Mouse (Mus musculus) heart, embryonic 13.5 days (tissue): Measurements from ENCODE around the gene Klhl41. TPM values are rescaled to one million over a fixed set of nuclear protein-coding genes. Genes with fewer than 3 reads are reported as not detected.

Experiments used
- ATAC-seq: fragments of 200-750 bp; cut with Nextera tagmentation; 2 replicates; pipeline ENCODE4 v1.8.0; 2017; ENCODE audit warnings: moderate TSS enrichment; ENCODE audit not compliant: insufficient number of reproducible peaks, low FRiP score, low TSS enrichment; ENCODE audit errors: extremely low read depth
- H3K27ac ChIP-seq: fragments of 300-500 bp; sonication (generic); replicated peaks from 2 replicates; pipeline ENCODE4 v1.5.1; 2015; ENCODE audit warnings: moderate library complexity, mild to moderate bottlenecking, inconsistent platforms
- H3K27me3 ChIP-seq: fragments of 300-500 bp; sonication (generic); replicated peaks from 2 replicates; pipeline ENCODE4 v1.6.1; 2015; ENCODE audit warnings: mild to moderate bottlenecking, inconsistent platforms
- H3K36me3 ChIP-seq: fragments of 300-500 bp; sonication (generic); 2 replicates; pipeline ENCODE4 v1.6.1; 2015; ENCODE audit warnings: mild to moderate bottlenecking, inconsistent platforms
- H3K4me1 ChIP-seq: fragments of 300-500 bp; sonication (generic); 2 replicates; pipeline ENCODE4 v1.6.1; 2015; ENCODE audit warnings: inconsistent platforms
- H3K4me2 ChIP-seq: fragments of 300-500 bp; sonication (generic); 2 replicates; pipeline ENCODE4 v1.6.1; 2015; ENCODE audit warnings: inconsistent platforms, mild to moderate bottlenecking, moderate library complexity
- H3K4me3 ChIP-seq: fragments of 300-500 bp; sonication (generic); 2 replicates; pipeline ENCODE4 v1.5.1; 2015; ENCODE audit warnings: moderate library complexity, mild to moderate bottlenecking, inconsistent platforms
- H3K9ac ChIP-seq: fragments of 300-500 bp; sonication (generic); 2 replicates; pipeline ENCODE4 v1.6.1; 2015; ENCODE audit warnings: inconsistent platforms, mild to moderate bottlenecking, moderate library complexity
- H3K9me3 ChIP-seq: fragments of 300-500 bp; sonication (generic); 2 replicates; pipeline ENCODE4 v1.6.1; 2016; ENCODE audit warnings: inconsistent platforms
- WGBS: fragments of 180-500 bp; shearing (Covaris S2); methylation state at CpG from one replicate; pipeline ENCODE4 v1.1.7; 2015; ENCODE audit warnings: mixed read lengths; 5-methylcytosine and 5-hydroxymethylcytosine counted together
- polyA plus RNA-seq: library from polyadenylated mRNA; unstranded; fragments of >200 nt; fragmentation: Nextera tagmentation; extraction: Ambion mirVana; gene quantifications from 2 replicates; pipeline ENCODE4 v1.2.1, GENCODE M21; 2015

Klhl41 gene
- polyA plus RNA-seq, 1 experiment from 2014 or later, result 14.2 TPM

DNA sequence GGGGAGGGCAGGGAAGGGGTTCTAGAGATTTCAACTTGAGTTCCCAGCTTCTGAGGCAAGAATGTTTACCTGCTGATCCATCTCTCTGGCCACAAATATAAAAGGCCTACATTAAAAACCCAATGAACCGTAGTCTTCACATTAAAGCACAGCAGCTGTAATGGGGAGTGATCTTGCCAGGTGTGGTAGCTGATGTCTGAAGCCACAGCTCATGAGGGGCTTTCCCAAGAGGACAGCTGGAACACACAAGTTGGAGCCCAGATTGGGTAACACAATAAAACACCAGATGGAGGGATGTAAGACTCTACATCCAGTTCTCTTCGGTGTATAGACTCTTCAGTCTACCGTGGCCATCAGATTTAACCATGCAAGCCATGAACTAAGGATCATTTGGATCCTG, 14.6 kb downstream of the Klhl41 start:
- H3K4me1 ChIP-seq, result no peaks in the 10 kb centered on the region
- H3K27me3 ChIP-seq, result no peaks in the 10 kb centered on the region
- H3K4me2 ChIP-seq, result no peak overlapping the region
- H3K27ac ChIP-seq, result no peak overlapping the region
- H3K4me3 ChIP-seq, result no peak overlapping the region
- H3K9ac ChIP-seq, result no peak overlapping the region
- peaks cover 69% of the 10 kb centered on the region for H3K36me3 ChIP-seq
- WGBS, result 93% methylated on average over 3 of the region's 3 CpGs
- ATAC-seq, result no peak
- no peaks in the 10 kb centered on the region for H3K9me3 ChIP-seq

DNA sequence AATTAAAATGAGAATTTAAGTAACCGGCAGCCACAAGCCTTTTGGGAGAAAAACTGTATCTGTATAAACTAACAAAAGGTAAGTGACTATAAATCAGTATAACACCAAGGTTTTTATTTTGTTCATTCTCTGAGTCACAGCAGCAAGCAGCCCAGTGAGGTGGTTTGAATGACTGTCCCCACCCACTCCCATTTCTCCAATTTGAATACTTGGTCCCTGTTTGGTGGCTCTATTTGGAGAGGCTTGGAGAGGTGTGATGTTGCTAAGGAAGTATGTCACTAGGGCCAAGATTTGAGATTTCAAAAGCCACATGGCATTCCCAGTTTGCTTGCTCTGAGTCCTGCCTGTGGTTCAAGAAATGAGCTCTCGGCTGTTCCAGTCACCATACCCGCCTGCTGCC, 20.3 kb downstream of the Klhl41 start:
- ATAC-seq, result no peak
- Histone ChIP-seq H3K4me1 (no peaks in the 10 kb centered on the region), H3K4me2 (no peak overlapping the region), H3K27ac (no peak overlapping the region), H3K9me3 (peaks cover 2% of the 10 kb centered on the region; the same call in 1 of the 2 replicates), H3K4me3 (no peak overlapping the region), H3K27me3 (no peaks in the 10 kb centered on the region), H3K36me3 (peaks cover 91% of the 10 kb centered on the region), H3K9ac (no peak overlapping the region)
- WGBS, result 89% methylated on average over 3 of the region's 3 CpGs

DNA sequence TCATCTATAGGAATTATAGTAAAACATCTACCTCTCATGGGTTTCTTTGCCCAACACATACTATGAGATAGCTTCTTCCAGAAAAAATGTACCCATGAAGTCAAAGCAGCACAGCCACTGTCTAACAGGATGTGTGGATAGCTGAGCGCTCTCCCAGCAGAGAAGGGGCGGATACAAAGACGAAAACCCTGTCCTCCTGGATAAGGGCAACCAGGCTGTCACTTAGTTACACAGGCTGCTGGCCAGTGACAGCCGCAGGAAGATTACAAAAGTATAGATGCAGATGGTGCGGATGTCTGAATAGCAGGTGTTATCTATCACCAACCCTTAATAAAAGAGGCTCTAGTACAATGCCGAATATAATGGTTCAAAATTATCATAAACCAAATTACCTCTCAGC, 20.9 kb downstream of the Klhl41 start:
- Histone ChIP-seq H3K9ac (no peak overlapping the region), H3K36me3 (peaks cover 92% of the 10 kb centered on the region), H3K4me2 (no peak overlapping the region), H3K27me3 (no peaks in the 10 kb centered on the region), H3K27ac (no peak overlapping the region), H3K4me1 (no peaks in the 10 kb centered on the region), H3K4me3 (no peak overlapping the region), H3K9me3 (peaks cover 2% of the 10 kb centered on the region; the same call in 1 of the 2 replicates)
- 84% methylated on average over 6 of the region's 6 CpGs for WGBS
- no peak for ATAC-seq

DNA sequence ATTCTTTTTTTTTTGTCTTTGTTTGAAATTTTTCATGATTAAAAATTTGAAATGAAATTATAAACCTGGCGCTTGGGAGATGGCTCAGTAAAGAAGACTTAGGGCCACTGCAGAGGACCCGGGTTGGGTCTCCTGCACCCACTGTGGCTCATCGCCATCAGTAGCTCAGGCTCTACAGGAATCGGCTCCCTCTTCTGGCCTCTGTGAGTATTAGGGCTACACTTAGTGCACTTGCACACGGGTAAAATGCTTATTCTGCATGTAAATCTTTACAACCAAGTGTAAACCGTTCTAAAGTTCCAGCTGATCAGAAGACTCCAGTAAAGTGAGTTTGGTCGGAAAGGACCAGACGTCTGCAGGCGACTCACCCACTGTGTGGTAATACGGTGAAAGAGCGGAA, 23.6 kb downstream of the Klhl41 start:
- Histone ChIP-seq H3K9me3 (peaks cover 2% of the 10 kb centered on the region; the same call in 1 of the 2 replicates), H3K4me2 (no peak overlapping the region), H3K27ac (no peak overlapping the region), H3K36me3 (peaks cover 92% of the 10 kb centered on the region), H3K9ac (no peak overlapping the region), H3K4me3 (no peak overlapping the region), H3K4me1 (no peaks in the 10 kb centered on the region), H3K27me3 (no peaks in the 10 kb centered on the region)
- no peak for ATAC-seq
- 91% methylated on average over 11 of the region's 11 CpGs for WGBS

DNA sequence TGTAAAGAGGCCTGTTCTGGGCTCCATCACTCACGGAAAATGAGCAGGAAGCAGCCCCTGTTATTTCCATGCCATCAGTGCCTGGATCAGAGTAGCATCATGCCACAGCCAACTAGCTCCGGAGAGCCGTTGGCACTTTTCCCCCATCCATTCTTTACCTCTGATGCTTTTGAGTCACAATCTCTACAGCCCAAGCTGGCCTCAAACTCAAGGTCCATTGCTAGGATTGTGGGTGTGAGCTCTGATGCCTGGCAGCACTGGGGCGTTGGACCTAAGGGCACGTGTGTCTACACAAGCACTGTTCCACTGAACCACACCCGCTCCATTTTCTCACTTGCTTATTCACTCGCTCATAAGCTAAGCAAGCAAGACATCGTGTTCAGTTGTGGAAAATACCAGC, 30.5 kb downstream of the Klhl41 start:
- no peak overlapping the region for H3K27ac ChIP-seq
- H3K9me3 ChIP-seq, result no peaks in the 10 kb centered on the region
- 92% methylated on average over 8 of the region's 8 CpGs for WGBS
- peaks cover 88% of the 10 kb centered on the region for H3K36me3 ChIP-seq
- no peak overlapping the region for H3K9ac ChIP-seq
- ATAC-seq, result no peak
- H3K4me3 ChIP-seq, result no peak overlapping the region
- H3K27me3 ChIP-seq, result no peaks in the 10 kb centered on the region
- H3K4me2 ChIP-seq, result no peak overlapping the region
- H3K4me1 ChIP-seq, result no peaks in the 10 kb centered on the region

DNA sequence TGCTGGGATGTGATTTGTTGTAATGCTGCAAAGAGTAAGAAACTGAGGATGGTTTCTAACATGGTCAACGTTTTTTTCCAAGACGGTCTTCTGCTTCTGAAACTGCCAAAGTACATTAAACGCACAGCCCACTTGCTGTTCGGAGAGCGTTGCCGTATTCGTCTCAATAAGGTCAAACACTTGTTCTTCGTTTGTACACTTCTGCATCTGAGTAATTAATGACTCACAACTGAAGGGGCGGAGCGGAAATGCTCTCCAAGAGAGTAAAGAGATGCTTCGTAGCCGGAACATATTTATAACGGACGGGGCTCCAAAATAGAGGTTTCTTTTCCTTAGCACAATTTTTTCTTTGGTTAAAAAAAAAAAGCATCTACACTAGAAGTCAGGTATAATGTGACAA, 42.3 kb downstream of the Klhl41 start:
- no peaks in the 10 kb centered on the region for H3K9me3 ChIP-seq
- ATAC-seq, result no peak
- peak overlapping the region; percentile 91 for H3K4me3 ChIP-seq
- H3K4me2 ChIP-seq, result peak overlapping the region; percentile 80
- peaks cover 10% of the 10 kb centered on the region; the same call in 1 of the 2 replicates for H3K4me1 ChIP-seq
- no peak overlapping the region for H3K27ac ChIP-seq
- H3K9ac ChIP-seq, result no peak overlapping the region
- peaks cover 33% of the 10 kb centered on the region for H3K36me3 ChIP-seq
- WGBS, result 86% methylated on average over 14 of the region's 14 CpGs
- no peaks in the 10 kb centered on the region for H3K27me3 ChIP-seq

DNA sequence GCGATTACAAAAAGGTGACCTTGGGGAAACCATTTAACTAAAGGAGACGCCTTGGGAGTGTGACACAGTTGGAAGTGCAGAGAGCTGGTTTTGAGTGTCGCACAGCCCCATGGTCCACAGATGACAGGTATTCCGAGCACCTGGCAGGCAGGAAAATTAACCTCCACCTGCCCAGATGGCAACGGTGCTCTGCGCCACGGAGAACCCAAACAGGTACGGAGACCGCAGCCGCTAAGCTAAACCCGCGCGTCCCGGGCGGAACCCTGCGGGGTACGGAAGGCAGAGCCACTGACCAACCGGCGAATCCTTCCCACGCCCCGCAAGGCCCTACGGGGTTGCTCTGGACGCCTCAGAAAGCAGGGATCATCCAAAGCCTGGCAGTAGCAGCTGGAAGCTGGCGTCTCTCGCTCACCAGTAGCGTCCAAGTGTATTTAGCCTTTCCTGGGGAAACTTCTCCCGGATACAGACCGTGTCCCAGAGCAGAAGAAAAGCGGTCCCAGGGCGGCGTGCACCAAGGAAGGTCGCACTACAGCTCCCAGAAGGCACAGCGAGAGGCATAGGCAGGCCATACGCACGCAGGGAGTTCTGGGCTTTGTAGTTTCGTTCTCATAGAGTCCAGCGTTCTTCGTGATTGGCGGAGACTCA, 43.2 kb downstream of the Klhl41 start, which contains the start of gene Fastkd1:
Fastkd1 (minus strand) TSS at position 536 of the 645 bp plus-strand sequence.
- H3K27ac ChIP-seq, result peak within 1 kb of the TSS; percentile 93

DNA sequence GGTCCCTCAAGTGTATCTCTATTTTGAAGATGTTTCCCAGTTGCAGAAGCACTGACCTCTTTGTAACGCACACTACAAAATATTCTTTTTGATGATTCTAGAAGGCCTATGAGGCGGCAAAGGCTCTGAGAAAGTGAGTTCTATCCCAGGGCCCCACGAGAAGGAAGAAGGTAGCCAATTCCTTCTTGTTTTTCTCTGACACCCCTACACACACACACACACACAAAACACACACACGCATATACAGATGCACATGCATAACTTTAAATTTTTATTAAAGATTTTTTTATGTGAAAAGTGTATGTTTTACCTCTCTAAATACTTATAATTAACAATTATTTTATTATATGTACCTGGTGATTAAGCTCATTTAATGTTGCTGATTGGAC, 43.7 kb downstream of the Klhl41 start:
- no peak for ATAC-seq
- H3K4me2 ChIP-seq, result peak overlapping the region; percentile 80
- H3K9ac ChIP-seq, result no peak overlapping the region
- peak overlapping the region; percentile 91 for H3K4me3 ChIP-seq
- H3K36me3 ChIP-seq, result peaks cover 21% of the 10 kb centered on the region
- H3K9me3 ChIP-seq, result no peaks in the 10 kb centered on the region
- H3K4me1 ChIP-seq, result peaks cover 10% of the 10 kb centered on the region; the same call in 1 of the 2 replicates
- H3K27me3 ChIP-seq, result no peaks in the 10 kb centered on the region
- H3K27ac ChIP-seq, result no peak overlapping the region
- 22% methylated on average over 4 of the region's 4 CpGs for WGBS

More for the DNA sequence above, 43.2 kb downstream of the Klhl41 start, which contains the start of gene Fastkd1:
- Histone ChIP-seq H3K4me3 (peak within 1 kb of the TSS; percentile 91), H3K9ac (peak within 1 kb of the TSS; percentile 92), H3K4me2 (peak within 1 kb of the TSS; percentile 80), H3K36me3 (peaks cover 24% of the 10 kb centered on the region), H3K4me1 (peaks cover 10% of the 10 kb centered on the region; the same call in 1 of the 2 replicates), H3K9me3 (no peaks in the 10 kb centered on the region), H3K27me3 (no peaks in the 10 kb centered on the region)
- ATAC-seq, result peak; percentile 92
- under 1% methylated on average over 39 of the region's 39 CpGs for WGBS

DNA sequence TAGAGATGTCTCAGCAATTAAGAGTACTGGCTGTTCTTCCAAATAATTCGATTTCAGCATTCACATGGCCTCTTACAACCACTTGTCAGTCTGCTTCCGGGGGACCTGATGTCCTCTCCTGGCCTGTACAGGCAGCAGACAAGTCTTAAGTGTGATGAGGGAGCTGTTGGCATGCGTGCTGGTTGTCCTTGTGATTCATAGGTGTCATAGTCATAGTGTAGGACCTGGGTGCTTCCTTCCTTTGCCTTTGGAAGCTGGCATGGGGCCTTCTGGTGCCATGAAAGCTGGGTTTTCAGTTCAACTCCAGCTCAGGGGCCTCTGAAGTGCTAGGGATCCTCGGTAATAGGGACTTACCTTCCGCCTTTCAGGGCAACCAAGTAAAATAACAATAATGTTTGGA, 44.2 kb downstream of the Klhl41 start:
- 71% methylated on average over 5 of the region's 5 CpGs for WGBS
- no peak overlapping the region for H3K4me2 ChIP-seq
- no peak overlapping the region for H3K27ac ChIP-seq
- no peak overlapping the region for H3K4me3 ChIP-seq
- H3K27me3 ChIP-seq, result 0 out of 2 replicates have a peak, but pooled peaks cover 4% of the 10 kb centered on the region
- H3K36me3 ChIP-seq, result peaks cover 18% of the 10 kb centered on the region
- ATAC-seq, result no peak
- H3K9me3 ChIP-seq, result no peaks in the 10 kb centered on the region
- peaks cover 10% of the 10 kb centered on the region; the same call in 1 of the 2 replicates for H3K4me1 ChIP-seq
- H3K9ac ChIP-seq, result no peak overlapping the region

DNA sequence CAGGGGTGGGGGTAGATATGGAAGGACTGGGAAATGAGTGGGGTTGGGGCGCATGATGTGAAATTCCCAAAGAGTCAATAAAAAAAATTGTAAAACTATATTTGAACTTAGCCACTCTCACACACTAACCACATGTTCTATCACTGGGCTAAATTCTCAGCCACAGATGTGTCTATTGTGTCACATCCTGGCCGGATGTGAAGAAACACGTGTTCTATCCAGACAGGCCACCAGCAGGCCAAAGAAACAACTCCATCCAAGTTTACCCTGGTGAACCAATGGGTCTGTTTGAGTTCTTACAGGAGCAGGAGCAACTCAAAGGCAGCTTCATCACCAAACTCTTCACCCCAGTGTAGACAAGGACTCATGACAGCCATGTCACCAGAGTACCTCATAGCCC, 46.6 kb downstream of the Klhl41 start:
- Histone ChIP-seq H3K4me3 (no peak overlapping the region), H3K4me2 (no peak overlapping the region), H3K9me3 (no peaks in the 10 kb centered on the region), H3K9ac (no peak overlapping the region), H3K36me3 (no peaks in the 10 kb centered on the region), H3K27me3 (peaks cover 9% of the 10 kb centered on the region; the same call in 1 of the 2 replicates), H3K27ac (no peak overlapping the region), H3K4me1 (peaks cover 10% of the 10 kb centered on the region; the same call in 1 of the 2 replicates)
- no peak for ATAC-seq
- WGBS, result 68% methylated on average over 3 of the region's 3 CpGs

DNA sequence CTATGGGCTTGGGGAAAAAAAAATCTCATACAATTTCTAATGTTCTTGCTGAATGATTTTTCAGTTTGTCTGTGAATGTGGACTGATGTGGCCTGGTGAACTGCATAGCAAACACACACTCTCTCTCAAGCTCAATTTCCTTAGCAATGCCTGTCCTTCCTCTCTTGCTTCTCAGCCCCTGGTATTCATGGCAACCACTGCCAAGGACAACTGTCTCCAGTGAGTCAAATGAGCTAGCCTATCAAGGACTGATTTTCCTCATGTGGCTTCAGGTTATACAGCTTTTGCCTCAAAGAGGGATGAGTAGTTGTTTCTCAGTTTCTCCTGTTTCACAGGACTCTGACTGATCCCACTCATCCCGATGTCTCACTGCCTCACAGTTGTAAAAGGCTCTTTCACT, 49.2 kb downstream of the Klhl41 start:
- WGBS, result 68% methylated on average over 1 of the region's 1 CpGs
- no peak for ATAC-seq
- Histone ChIP-seq H3K27me3 (peaks cover 9% of the 10 kb centered on the region; the same call in 1 of the 2 replicates), H3K36me3 (no peaks in the 10 kb centered on the region), H3K4me2 (no peak overlapping the region), H3K9ac (no peak overlapping the region), H3K27ac (no peak overlapping the region), H3K4me3 (no peak overlapping the region), H3K4me1 (peaks cover 3% of the 10 kb centered on the region), H3K9me3 (no peaks in the 10 kb centered on the region)

DNA sequence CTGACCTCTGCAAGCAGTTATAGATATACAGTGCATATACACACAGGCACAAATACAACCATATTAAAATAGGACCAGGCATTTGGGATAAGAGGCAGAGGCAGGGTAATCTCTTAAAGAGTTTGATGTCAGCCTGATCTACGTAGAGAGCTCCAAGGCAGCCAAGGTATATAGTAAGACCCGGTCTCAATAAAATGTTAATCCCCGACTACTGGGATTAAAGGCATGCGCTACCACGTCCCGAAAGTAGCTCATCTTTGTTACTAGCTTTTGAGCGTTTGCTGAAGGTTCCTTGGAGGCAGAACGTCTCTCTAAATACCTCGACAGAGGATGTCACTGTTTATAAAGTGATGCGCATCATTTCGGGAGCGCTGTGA, 52.3 kb downstream of the Klhl41 start, which contains the start of gene Ppig:
Ppig (plus strand) TSS at position 273 of the 377 bp plus-strand sequence.
- Histone ChIP-seq H3K9me3 (no peaks in the 10 kb centered on the region), H3K4me1 (peaks cover 15% of the 10 kb centered on the region), H3K4me2 (peak within 1 kb of the TSS; percentile 89), H3K36me3 (no peaks in the 10 kb centered on the region), H3K27ac (peak within 1 kb of the TSS; percentile 93), H3K9ac (peak within 1 kb of the TSS; percentile 93), H3K27me3 (peaks cover 9% of the 10 kb centered on the region; the same call in 1 of the 2 replicates), H3K4me3 (peak within 1 kb of the TSS; percentile 93)
- 5% methylated on average over 12 of the region's 12 CpGs for WGBS
- no peak for ATAC-seq
